Mouse (Mus musculus): Measurements from ENCODE around the gene Tmem45a2.
"Not testable (repeated sequence)": the region's sequence is repeated elsewhere in the genome, so short reads cannot be mapped to it uniquely, and the experiment has no call there.

Tmem45a2 gene

DNA sequence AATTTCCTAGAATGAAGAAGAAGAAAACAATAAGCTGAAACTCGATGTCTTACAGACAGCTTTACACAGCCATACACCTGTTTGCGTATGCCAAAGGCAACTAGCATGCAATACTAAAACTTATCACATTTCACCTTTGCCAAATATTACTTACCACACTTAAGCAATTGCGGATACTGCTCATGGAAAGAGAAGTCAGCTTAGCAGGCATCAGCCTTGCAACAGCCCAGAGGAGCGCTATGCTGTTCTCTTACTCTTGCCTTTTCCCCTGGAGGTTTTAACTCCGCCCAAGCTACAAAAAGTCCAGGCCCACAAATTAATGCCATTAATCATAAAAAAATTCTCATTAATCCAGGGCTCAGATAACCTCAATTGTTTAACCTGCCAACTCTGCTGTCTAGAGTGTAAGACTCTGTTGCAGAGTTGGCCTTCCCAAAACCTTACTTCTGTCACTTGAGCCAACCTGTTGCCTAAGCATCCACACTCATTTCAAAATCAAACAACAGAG lies at the start of gene Tmem45a2:
Gene Tmem45a2 (minus strand): TSS at position 241 of the 508 bp plus-strand sequence.
- CTCF ChIA-PET: no interaction called here

GRCm38 (mm10) chr16:57117562-57117961 lies 46.4 kb upstream of the Tmem45a2 start:
- CTCF ChIA-PET: no interaction called here

DNA sequence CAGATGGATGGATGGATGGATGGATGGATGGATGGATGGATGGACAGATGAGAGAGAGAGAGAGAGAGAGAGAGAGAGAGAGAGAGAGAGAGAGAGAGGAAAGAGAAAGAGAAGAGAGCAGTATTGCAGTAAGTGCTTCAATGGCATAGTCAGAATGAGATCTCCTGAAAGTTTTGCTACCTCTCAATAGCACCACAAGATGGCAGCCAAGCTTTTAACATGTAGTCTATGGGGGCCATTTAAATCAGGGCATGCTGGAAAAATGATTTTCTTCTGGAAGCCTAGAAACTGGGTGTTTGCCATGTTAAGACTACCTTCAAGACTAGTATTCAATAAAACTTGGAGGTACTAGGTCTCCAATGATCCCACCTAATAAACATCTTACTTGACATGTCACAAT lies 44.9 kb upstream of the Tmem45a2 start:
- CTCF ChIA-PET: interaction anchor here (0.7 to 0.9 kb wide), 2 partner anchors 420 to 478 kb away, joined by 11 to 17 read pairs; no protein-coding TSS in a partner anchor

DNA sequence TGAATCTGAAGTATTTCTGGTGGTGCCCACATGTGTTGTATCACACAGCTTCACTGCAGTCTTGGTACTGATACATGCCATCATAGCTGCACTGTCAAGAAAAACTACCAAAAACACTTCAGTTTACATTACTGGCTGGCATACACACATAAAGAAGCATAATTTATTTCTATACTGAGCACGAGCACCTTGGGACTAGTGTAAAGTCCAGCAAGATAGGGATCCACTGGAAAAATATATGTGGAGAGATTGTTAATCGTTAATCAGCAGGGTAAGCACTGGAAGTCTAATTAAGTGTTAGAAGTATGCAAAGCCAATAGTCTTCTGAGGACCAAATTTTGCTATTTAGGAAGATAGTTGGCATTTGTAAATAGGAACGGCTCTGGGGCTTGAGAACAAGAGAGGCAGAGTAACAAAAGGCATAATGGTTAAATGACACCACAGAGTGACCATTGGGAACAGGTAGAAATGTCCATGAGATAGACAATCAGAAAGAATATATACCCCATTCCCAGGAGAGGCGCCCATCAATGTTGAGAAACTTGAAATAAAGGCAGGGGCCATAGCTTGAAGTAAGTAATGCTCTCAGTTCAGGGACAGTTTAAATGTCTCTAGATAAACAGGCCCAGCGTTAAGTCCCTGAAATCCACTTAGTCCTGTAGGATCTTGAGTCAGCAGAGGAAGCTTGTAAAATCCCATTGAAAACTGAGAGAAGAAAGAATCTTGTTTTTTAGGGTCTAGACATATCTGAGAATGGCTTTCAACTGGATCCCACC lies 35.2 kb upstream of the Tmem45a2 start:
- CTCF ChIA-PET: no interaction called here

DNA sequence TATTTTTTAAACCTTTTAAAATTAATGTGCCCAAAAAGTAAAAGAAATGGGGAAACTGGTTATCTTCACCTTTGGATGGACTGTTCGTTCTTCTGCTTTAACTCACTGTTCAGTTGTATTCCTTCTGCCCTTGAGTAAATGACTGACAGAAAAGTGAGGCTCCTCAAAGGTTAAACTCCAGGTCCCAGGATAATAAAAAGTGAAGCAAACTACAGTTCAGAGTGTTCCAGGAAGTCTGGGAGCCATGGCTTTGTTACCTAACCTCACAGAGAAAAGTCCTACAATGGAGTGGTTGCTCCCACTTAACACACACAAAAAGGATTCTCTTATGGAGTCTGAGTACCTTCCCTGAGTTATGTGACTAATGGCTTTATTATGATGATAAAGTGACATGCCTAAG lies 30.0 kb upstream of the Tmem45a2 start:
- CTCF ChIA-PET: no interaction called here

- CTCF ChIA-PET: interaction anchor here (0.7 kb wide), 1 partner anchor 1286 kb away, joined by 3 read pairs; no protein-coding TSS in a partner anchor
Measured at GRCm38 (mm10) chr16:57099572-57100237, 28.5 kb upstream of the Tmem45a2 start.

DNA sequence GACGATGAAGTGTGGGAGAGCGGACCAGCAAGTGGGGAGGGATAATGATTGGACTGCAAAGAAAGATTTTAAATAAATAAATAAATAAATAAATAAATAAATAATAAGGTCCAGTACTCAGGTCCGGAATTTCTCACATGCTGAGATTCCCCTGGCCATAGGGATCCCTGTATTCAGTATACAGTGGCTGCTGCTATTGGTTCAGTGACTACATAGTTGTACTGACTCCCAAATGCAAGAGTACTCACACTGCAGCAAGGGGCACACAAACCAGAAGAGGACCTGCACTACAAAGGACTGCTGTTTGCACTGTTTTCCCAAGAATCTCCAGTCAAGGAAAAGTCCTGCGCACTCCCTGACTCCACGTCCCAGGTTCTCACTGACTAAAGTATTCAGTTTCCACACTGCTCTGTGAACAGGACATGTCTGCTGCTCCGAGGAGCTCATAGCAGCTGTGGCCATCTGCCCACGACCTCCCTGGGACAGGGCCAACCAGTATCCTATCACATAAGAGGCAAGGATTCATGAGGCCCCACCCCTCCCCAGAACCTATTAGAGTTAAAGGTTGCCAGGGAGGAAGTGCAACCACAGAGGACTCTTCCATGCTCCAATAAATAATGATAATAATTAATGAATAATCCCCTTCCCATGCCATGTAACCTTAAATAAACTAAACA lies 27.4 kb upstream of the Tmem45a2 start:
- CTCF ChIA-PET: no interaction called here

DNA sequence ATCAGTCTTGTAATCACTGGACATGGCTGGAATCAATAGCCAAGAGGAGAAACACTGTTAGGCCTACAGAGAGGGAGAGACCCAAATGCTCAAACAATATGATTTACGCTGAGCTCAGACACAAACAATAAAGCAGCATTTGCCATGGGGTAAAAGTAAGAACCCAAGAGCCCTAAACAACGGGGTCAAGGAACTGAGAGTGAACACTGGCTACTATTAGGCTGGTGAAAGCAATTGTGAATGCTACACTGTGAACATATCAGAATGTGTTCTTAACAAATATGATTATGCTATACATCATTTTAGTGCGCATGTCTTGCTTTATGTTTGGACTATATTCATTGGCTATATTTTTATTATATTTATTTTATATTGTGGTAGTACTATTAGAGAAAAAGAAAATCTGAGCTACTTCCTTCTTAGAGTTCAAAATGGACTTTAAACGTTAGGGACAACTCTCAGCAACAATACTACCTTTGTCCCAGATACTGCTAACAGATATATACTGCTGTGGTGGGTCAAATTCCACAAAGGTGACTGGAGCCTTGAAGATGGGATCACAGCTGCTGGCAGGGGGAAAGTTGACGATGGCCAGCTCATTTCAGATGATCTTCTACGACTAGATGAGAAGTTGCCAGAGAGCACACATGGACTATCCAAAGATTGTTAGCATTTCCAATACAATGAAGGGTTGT lies 21.9 kb upstream of the Tmem45a2 start:
- CTCF ChIA-PET: no interaction called here

DNA sequence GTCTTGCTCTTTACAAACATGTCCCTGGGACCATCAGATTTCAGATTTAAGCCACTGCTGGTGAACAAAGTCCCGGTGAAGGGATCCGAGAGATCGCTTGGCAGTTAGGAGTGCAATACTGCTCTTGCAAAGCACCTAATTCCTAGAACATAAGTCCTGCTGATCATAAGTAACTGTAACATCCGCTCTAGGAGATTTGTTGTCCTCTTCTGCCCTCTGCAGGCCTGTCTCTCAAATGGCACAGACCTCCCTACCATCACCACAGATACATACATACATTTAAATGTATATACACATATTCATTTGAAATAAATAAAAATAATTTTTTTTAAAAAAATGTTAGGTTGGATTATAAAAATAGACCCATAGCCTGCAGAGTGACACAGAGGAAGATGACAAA lies 21.3 kb upstream of the Tmem45a2 start:
- CTCF ChIA-PET: no interaction called here

DNA sequence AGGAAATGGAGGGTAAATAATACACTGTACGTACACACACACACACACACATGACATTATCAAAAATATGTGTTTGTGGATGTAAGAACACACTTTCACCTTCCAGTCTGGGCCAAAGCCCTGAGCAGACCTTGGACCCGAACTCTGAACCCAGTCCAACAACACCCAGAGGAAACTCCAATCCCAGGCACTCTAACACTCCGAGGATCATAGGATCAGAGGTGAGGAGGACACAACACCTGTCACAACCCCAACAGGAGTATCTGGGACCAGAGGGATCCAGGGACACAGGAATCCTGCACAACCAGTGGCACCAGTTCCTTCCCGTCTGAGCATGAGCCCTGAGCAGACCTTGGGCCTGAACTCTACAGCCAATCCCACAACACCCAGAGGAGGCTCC lies 8.4 kb upstream of the Tmem45a2 start:
- CTCF ChIA-PET: no interaction called here

DNA sequence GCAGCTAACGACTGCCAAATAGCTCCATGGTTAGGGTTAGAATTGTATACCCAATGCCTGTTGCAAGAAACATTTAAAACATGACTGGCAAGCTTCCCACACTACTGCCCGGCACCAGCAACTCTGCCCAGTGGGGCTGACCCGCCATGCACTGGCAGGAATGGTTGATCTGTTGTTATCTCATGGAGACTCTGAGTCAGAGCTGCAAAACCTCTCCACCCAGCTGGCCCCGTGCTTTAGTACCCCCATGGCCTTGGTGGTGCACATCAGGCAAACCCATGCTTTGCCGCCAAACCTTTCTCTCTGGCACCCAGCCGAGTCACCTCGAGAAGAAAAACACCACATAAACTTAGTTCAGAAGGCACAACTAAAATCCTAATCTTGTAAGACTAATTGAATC lies 4.8 kb upstream of the Tmem45a2 start:
- CTCF ChIA-PET: no interaction called here

DNA sequence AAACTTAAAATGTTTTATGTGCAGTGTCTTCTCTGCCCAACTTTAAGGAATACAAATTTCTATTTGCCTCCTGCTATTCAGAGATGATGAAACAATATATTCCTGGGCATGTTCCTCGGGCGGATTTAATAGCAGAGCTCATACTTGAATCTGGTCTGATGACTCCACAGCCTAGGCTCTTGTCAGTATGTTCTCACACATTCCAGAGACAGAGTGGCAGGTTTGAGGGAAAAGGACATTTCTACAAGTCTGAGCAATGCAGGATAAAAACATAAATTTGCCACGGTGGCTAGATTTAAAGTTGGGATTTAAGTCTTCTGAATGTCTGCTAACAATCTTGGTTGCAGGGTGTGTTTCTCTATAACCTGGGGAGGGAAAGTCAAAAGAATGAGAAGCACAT lies 9.1 kb downstream of the Tmem45a2 start:
- CTCF ChIA-PET: no interaction called here

DNA sequence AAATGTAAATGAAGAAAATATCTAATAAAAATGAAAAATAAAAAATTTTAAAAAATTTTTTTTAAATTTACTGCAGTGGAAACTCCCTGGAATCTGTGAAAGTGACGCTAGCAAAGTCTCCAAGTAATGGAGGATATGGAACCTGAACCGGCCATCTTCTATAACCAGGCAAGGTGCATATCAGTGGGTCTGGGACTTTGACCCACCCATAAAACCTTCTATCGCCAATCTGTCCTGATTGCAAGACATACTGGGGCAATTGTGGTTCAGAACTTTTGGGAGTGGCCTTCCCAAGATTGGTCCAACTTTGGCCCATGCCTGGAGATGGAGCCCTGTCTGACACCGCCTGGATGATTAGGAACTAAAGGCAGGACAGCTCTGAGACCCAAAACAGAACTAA lies 14.2 kb downstream of the Tmem45a2 start:
- CTCF ChIA-PET: no interaction called here

DNA sequence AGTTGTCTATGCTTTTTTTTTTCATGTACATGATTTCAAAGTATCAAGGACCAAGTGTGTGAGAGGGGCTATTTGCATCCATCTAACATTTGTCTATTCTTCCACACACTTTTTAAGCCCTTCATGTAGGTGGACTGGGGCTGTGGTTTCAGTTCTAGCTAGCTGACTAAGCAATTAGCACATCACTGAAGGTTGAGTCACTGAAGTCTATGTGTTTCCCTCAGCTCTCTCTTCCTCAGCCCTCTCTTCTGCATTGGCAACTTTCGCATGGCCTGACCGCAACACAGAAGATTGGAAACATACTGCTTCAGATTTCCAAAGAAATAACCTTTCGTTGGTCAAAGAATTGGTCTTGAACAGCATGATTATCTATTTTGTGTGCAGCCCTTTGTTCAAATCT lies 21.2 kb downstream of the Tmem45a2 start:
- CTCF ChIA-PET: no interaction called here

DNA sequence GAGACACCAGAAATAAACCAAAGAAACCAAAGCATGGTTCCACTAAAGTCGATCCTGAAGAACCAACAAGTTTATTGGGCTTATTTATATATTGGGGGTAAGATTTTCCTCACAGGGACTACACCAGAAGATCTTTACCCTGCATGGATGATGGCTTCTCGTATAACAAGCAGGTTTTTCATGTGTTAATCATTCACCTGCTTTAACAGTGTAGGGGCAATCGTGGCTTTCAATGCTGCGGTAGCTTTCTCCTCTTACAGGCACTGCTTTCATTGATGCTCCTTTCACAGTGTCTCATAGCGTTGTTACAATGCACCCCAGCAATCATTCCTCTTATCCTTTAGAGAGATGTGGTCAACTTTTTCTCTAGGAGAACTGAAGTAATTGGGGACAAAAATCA lies 32.6 kb downstream of the Tmem45a2 start:
- CTCF ChIA-PET: no interaction called here

- CTCF ChIA-PET: no interaction called here
Measured at GRCm38 (mm10) chr16:57030150-57030885, 40.9 kb downstream of the Tmem45a2 start.

GRCm38 (mm10) chr16:56998283-56998682 lies 72.9 kb downstream of the Tmem45a2 start:
- CTCF ChIA-PET: not testable (repeated sequence)

All from spleen, embryonic (tissue).